Mouse (Mus musculus): Measurements from ENCODE around the gene Baz1a. TPM values are rescaled to one million over a fixed set of nuclear protein-coding genes. Genes with fewer than 3 reads are reported as not detected.
A peak's percentile ranks its signal among the peaks of the same experiment; 100 is the strongest.
"Not testable (repeated sequence)": the region's sequence is repeated elsewhere in the genome, so short reads cannot be mapped to it uniquely, and the experiment has no call there.

The Baz1a gene
- polyA plus RNA-seq, 1 experiment from 2014 or later, result 32.3 TPM

DNA sequence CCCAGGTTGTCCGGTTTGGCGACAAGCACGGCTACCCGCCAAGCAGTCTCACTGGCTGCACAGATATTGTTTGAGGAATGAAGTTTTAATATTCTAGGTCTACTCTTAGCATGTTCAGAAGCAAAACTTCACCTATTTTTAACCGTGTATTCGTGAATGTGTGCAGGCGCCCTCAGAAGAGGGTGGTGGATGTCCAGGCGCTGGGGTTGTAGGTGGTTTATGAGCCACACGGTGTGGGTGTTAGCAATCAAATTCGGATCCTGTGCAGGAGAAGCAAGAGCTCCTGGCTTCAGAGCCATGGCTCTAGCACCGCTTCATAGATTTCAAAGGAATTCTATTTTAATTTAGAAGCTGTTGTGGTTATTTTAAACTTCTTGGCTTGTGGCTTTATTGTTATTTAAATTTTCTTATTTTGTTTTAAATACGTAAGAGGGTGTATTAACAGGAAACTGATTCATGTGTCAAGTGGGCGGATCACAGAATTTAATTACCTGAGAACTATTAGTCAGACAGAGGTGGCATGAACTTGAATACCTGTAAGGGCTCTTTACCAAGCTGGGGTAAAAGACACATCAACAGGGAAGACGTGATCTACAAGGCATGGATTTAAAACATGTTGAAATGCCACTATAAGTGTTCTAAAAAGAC lies 6.7 kb downstream of the Baz1a start:
- Histone ChIP-seq H3K4me3 (replicated peaks) (no peak overlapping the region), H3K27ac (no peak overlapping the region), H3K9me3 (replicated peaks) (no peaks in the 10 kb centered on the region), H3K36me3 (no peaks in the 10 kb centered on the region), H3K4me2 (no peak overlapping the region), H3K9ac (no peak overlapping the region), H3K27me3 (no peaks in the 10 kb centered on the region), H3K4me1 (replicated peaks) (no peaks in the 10 kb centered on the region)
- DNase-seq (no peak), ATAC-seq (ENCODE audit: low read depth) (no peak)
- WGBS (ENCODE audit: insufficient replicate concordance), result 75% methylated on average over 14 of the region's 14 CpGs

DNA sequence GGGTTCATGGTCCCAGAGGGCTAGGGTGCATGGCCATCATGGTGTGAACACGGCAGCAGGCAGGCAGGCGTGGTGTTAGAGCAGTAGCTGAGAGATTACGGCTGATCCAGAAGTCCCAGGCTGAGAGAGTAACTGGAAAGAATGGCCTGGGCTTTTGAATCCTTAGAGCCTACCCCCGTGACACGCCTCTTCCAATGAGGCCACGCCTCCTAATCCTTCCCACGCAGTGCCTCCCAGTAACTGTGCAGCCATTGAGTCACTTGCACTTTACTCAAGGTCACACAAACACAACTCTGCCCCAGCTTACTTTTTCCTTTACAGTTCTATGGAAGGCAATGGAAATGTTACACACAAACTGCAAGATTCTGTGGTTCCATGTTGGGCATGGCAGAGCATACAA lies 8.1 kb downstream of the Baz1a start:
- no peak overlapping the region for H3K9ac ChIP-seq
- no peak overlapping the region for H3K4me2 ChIP-seq
- no peak overlapping the region for H3K4me3 ChIP-seq (replicated peaks)
- H3K27me3 ChIP-seq, result no peaks in the 10 kb centered on the region
- ATAC-seq (ENCODE audit: low read depth) (no peak), DNase-seq (no peak)
- 85% methylated on average over 7 of the region's 7 CpGs for WGBS (ENCODE audit: insufficient replicate concordance)
- no peak overlapping the region for H3K27ac ChIP-seq
- H3K9me3 ChIP-seq (replicated peaks), result no peaks in the 10 kb centered on the region
- no peaks in the 10 kb centered on the region for H3K36me3 ChIP-seq
- H3K4me1 ChIP-seq (replicated peaks), result no peaks in the 10 kb centered on the region

DNA sequence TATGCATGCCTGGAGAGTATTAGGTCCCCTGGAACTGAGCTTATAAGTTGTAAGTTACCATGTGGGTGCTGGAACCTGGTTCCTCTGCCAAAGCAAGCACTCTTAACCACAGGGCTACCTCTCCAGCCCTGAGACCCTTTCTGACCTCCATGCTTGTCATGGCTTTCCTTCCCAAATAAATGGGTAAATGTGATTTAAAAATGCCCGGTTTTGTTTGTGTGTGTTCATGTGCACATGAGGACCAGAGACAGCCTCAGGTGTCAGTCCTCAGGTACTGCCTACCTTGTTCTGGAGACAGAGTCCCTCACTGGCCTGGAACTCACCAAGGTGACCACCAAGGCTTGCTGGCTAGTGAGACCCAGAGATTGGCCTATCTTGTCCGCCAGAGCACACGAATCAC lies 9.8 kb downstream of the Baz1a start:
- H3K4me2 ChIP-seq, result no peak overlapping the region

DNA sequence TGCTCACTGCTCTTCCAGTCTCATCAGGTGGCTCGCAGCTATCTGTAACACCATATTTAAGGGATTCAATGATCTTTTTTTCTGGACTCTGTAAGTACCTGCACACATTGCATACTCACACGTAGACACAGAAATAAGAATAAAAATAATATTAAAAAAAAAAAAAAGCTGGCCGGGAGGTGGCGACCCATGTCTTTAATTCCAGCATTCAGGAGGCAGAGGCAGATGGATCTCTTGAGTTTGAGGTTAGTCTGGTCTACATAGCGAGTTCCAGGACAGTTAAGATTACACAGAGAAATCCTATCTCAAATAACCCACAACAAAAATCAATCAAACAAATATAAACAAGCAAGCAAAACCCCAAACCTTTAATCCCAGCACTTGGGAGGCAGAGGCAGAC lies 10.3 kb downstream of the Baz1a start:
- Histone ChIP-seq H3K9me3 (replicated peaks) (no peaks in the 10 kb centered on the region), H3K4me3 (replicated peaks) (no peak overlapping the region), H3K27ac (no peak overlapping the region), H3K27me3 (no peaks in the 10 kb centered on the region), H3K36me3 (no peaks in the 10 kb centered on the region), H3K4me2 (no peak overlapping the region), H3K4me1 (replicated peaks) (peaks cover 6% of the 10 kb centered on the region; the same call in 1 of the 2 replicates), H3K9ac (no peak overlapping the region)
- DNase-seq, result no peak
- no peak for ATAC-seq (ENCODE audit: low read depth)
- 71% methylated on average over 5 of the region's 5 CpGs for WGBS (ENCODE audit: insufficient replicate concordance)

More for the DNA sequence above, 9.8 kb downstream of the Baz1a start:
- H3K9ac ChIP-seq, result no peak overlapping the region
- 78% methylated on average over 3 of the region's 3 CpGs for WGBS (ENCODE audit: insufficient replicate concordance)
- no peak overlapping the region for H3K4me3 ChIP-seq (replicated peaks)
- H3K4me1 ChIP-seq (replicated peaks), result peaks cover 2% of the 10 kb centered on the region; the same call in 1 of the 2 replicates
- H3K27ac ChIP-seq, result no peak overlapping the region
- no peaks in the 10 kb centered on the region for H3K27me3 ChIP-seq
- H3K9me3 ChIP-seq (replicated peaks), result no peaks in the 10 kb centered on the region
- ATAC-seq (ENCODE audit: low read depth), result no peak
- DNase-seq, result no peak
- H3K36me3 ChIP-seq, result no peaks in the 10 kb centered on the region

DNA sequence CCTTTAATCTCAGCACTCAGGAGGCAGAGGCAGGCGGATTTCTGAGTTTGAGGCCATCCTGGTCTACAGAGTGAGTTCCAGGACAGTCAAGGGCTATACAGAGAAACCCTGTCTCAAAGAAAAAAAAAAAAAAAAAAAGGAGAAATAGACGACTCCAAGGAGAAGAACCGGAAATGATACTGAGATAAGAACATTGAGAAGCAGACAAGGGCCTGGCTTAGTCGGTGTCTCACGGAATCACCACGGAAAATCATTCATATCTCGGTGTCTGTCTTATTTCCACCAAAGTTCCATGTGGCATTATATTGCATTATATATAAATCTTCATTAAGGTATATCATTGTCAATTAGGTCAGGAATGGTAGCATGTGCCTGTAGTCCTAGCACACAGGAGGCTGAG lies 11.6 kb downstream of the Baz1a start:
- not testable (repeated sequence) for ATAC-seq (ENCODE audit: low read depth); H3K9me3 ChIP-seq (replicated peaks); H3K9ac ChIP-seq; H3K27me3 ChIP-seq; H3K4me2 ChIP-seq; H3K4me1 ChIP-seq (replicated peaks); H3K4me3 ChIP-seq (replicated peaks); DNase-seq; H3K27ac ChIP-seq; H3K36me3 ChIP-seq
- WGBS (ENCODE audit: insufficient replicate concordance), result 58% methylated on average over 7 of the region's 7 CpGs

DNA sequence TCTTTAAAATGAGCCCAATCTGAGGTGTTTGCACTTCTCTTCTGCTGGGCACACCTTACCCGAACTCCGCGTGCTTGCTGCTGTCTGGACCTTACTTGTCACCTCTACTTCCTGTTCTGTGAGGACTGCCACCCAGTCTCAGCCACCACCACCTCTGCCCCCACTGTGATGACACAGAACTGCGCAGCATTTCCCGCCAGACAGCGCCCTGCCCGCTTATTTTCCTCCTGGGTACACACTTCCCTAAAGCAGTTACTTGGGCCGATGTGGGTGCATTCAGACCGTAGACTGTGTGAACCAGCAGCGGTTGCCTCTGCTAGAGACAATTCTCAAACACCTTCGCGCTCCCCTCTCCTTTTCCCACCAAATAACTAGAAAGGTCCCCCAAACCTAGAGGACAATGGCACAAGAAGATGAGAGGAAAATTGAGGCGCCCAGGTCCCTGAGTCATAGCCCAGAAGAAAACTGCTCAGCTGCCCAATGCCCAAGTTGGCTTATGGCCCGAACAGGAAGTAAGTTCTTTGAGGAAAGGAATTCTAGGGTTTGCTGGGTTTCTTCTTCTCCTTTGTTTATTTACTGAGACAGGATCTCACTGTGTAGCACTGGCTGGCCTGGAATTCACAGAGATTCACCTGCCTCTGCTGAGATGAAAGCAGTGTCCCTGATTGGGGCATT lies 15.0 kb downstream of the Baz1a start:
- DNase-seq (no peak), ATAC-seq (ENCODE audit: low read depth) (peak; percentile 43; the same call in 1 of the 2 replicates)
- H3K9me3 ChIP-seq (replicated peaks), result no peaks in the 10 kb centered on the region
- H3K27ac ChIP-seq, result no peak overlapping the region
- 41% methylated on average over 14 of the region's 14 CpGs for WGBS (ENCODE audit: insufficient replicate concordance)
- H3K27me3 ChIP-seq, result no peaks in the 10 kb centered on the region
- H3K4me1 ChIP-seq (replicated peaks), result peaks cover 6% of the 10 kb centered on the region; the same call in 1 of the 2 replicates
- H3K9ac ChIP-seq, result 0 out of 2 replicates have a peak overlapping the region, but pooled peaks have one; percentile 3
- peak overlapping the region; percentile 3; the same call in 1 of the 2 replicates for H3K4me2 ChIP-seq
- no peak overlapping the region for H3K4me3 ChIP-seq (replicated peaks)
- H3K36me3 ChIP-seq, result no peaks in the 10 kb centered on the region

DNA sequence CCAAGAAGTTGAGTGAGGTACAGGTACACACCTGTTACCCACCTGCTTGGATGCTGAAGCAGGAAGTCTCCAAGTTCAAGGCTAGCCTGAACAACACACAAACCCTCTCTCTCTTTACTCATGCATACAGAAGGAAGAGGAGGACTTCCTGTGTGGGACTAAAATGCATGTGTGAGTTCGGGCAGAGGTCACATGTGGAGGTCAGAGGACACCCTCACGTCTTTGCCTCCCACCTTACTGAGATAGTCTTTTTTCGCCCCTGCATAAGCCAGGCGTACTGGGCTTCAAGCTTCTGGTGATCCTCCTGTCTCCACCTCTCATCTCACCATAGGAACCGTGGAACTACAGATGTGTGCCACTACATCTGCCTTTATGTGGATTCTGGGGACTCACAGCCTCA lies 15.7 kb downstream of the Baz1a start:
- H3K27ac ChIP-seq, result no peak overlapping the region
- ATAC-seq (ENCODE audit: low read depth) (no peak), DNase-seq (no peak)
- H3K9ac ChIP-seq, result no peak overlapping the region
- no peaks in the 10 kb centered on the region for H3K9me3 ChIP-seq (replicated peaks)
- H3K27me3 ChIP-seq, result no peaks in the 10 kb centered on the region
- peaks cover 14% of the 10 kb centered on the region for H3K4me1 ChIP-seq (replicated peaks)
- H3K4me2 ChIP-seq, result no peak overlapping the region
- 57% methylated on average over 5 of the region's 5 CpGs for WGBS (ENCODE audit: insufficient replicate concordance)
- no peak overlapping the region for H3K4me3 ChIP-seq (replicated peaks)
- no peaks in the 10 kb centered on the region for H3K36me3 ChIP-seq

DNA sequence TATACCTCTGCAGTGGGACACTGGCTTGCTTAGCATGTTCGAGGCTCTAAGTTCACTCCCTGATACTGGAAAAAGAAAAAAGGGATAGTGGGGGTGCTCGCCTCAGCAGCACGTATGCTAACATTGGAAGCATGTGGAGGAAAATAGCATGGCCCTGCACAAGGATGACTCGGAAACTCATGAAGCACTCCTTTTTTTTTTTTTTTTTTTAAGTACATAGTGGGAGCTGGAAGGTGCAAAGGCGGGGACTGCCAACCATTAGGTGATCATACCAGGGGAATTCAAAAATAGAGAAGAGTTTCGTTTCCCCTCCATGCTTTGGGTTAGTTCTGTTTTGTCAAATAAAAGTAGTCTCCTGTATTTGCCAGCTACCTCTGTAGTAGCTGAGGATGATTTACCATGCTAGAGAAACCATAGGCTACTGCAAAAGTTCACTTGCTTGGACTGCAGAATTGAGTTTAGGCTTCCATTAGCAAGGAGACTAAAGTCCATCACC lies 17.1 kb downstream of the Baz1a start:
- Histone ChIP-seq H3K27me3 (no peaks in the 10 kb centered on the region), H3K4me1 (replicated peaks) (peaks cover 21% of the 10 kb centered on the region), H3K4me3 (replicated peaks) (no peak overlapping the region), H3K27ac (no peak overlapping the region), H3K9ac (no peak overlapping the region), H3K36me3 (no peaks in the 10 kb centered on the region), H3K4me2 (no peak overlapping the region), H3K9me3 (replicated peaks) (no peaks in the 10 kb centered on the region)
- DNase-seq (no peak), ATAC-seq (ENCODE audit: low read depth) (no peak)
- WGBS (ENCODE audit: insufficient replicate concordance), result 70% methylated on average over 6 of the region's 6 CpGs

DNA sequence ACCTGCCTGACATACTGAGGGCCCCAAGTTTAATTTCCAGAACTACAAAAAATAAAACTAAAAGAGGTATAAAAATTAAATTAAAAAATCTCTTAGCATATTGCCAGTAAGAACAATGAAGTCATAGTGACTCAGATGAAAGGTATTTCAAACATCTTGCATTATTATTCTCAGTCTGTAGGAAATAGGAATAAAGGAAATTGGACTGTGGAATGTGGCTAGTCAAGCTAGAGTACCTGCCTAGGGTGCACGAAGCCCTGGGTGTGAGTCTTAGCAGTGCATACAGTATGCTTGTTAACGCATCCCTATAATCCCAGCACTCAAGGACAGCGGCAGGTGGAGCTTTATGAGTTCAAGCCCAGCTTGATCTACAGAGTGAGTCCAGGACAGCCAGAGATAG lies 18.2 kb downstream of the Baz1a start:
- Histone ChIP-seq H3K9me3 (replicated peaks) (no peaks in the 10 kb centered on the region), H3K4me2 (no peak overlapping the region), H3K27ac (no peak overlapping the region), H3K27me3 (no peaks in the 10 kb centered on the region), H3K9ac (no peak overlapping the region), H3K4me3 (replicated peaks) (no peak overlapping the region), H3K4me1 (replicated peaks) (peaks cover 21% of the 10 kb centered on the region), H3K36me3 (no peaks in the 10 kb centered on the region)
- DNase-seq (no peak), ATAC-seq (ENCODE audit: low read depth) (no peak)
- WGBS (ENCODE audit: insufficient replicate concordance), result 62% methylated on average over 3 of the region's 3 CpGs

DNA sequence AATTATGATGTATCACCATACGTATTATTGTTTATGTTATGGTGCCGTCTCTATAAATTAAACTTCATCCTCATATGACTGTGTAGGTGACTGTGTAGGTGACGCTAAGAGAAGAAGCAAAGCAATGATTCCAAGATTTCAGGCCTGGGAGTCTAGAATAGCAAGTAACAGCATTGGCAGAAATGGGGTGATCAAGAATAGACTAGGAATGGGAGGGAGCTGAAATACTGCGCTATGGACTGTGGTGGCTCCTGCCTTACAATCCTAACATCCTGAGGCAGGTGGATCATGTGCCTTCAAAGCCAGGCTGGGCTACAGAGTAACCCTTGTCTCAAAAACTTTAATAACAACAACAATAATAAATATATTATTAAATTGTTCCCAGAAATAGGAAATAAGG lies 19.7 kb downstream of the Baz1a start:
- H3K36me3 ChIP-seq, result no peaks in the 10 kb centered on the region
- peaks cover 20% of the 10 kb centered on the region for H3K4me1 ChIP-seq (replicated peaks)
- H3K4me2 ChIP-seq, result no peak overlapping the region
- no peak overlapping the region for H3K4me3 ChIP-seq (replicated peaks)
- no peak overlapping the region for H3K27ac ChIP-seq
- WGBS (ENCODE audit: insufficient replicate concordance), result 76% methylated on average over 4 of the region's 4 CpGs
- H3K27me3 ChIP-seq, result no peaks in the 10 kb centered on the region
- ATAC-seq (ENCODE audit: low read depth), result no peak
- H3K9me3 ChIP-seq (replicated peaks), result no peaks in the 10 kb centered on the region
- no peak overlapping the region for H3K9ac ChIP-seq
- no peak for DNase-seq

DNA sequence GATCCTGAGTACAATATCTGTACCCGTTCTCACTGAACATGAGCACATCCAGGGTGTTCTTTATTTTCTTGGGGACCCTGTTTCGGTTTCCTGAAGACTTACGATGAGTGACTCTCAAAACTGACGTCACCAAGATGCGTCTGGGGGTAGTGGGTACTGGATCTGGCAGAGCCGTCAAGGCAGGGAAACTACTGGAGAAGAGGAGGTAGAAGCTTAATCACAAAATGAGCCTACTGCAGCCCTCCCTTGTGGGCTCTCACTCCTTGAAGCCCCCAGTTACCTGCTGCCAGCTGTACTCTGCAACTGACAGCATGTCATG lies 20.1 kb downstream of the Baz1a start:
- Histone ChIP-seq H3K27me3 (no peaks in the 10 kb centered on the region), H3K4me1 (replicated peaks) (peaks cover 16% of the 10 kb centered on the region), H3K36me3 (no peaks in the 10 kb centered on the region), H3K9ac (no peak overlapping the region), H3K4me2 (peak overlapping the region; percentile 25), H3K9me3 (replicated peaks) (no peaks in the 10 kb centered on the region), H3K4me3 (replicated peaks) (peak overlapping the region; percentile 11; the same call in 1 of the 2 replicates), H3K27ac (no peak overlapping the region)
- WGBS (ENCODE audit: insufficient replicate concordance), result 54% methylated on average over 6 of the region's 6 CpGs
- DNase-seq, result no peak
- no peak for ATAC-seq (ENCODE audit: low read depth)

Data from liver, embryonic 13.5 days (tissue).